Mouse (Mus musculus): Measurements from ENCODE around the gene Cald1.

- TF ChIP-seq CTCF (IDR thresholded peaks at IDR 0.05; ENCODE audit: insufficient read depth, low read length) (no peak), POLR2A (IDR thresholded peaks at IDR 0.05; ENCODE audit: borderline replicate concordance, extremely low read depth, low read depth, low read length) (no peak)
Observed at GRCm38 (mm10) chr6:34796881-34797280, 198.6 kb downstream of the Cald1 start.

All from lung, adult 2 months (tissue).